Mouse (Mus musculus): ENCODE data around the gene Dgkh. TPM values are rescaled to one million over a fixed set of nuclear protein-coding genes. Genes with fewer than 3 reads are reported as not detected.

Dgkh gene
- polyA plus RNA-seq, 1 experiment from 2014 or later: 1.7 TPM

DNA sequence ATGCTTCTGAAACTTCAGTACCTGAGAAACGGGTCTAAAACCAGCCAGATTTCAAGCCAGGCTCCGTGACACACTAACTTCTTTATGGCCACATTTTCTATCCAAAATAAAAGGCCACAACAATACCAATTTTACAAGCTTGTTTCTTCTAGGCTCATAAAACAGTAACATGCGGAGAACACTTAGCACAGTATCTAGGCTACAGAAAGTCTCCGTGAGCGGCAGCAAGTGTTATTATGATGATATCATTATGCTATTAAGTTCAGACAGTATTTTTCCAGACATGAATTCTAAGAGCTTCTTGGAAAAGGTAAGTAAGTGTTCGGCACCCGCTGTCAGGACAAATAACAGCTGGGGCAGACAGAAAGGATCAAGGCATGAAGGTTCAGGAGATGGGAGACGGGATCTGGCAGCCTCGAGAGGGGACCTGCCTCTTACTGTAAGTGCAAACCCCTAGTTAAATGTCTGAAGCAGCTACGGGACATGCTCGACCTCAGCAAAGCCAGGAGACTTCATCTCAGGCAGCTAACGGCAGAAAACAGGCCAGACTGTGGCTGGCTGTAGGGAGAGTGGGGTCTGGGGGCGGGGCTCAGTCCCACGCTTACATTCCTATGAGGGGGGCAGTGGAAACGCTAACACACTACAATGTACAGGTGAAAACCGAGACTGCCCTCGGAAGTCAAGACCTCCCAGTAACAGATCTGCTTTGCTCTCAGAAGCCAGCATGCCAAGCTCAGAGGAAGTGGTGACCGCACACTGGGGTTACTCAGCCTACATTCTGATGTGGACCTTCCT, 75.5 kb downstream of the Dgkh start:
- WGBS: 85% methylated on average over 18 of the region's 18 CpGs
- Histone ChIP-seq H3K36me3 (peaks cover 12% of the 10 kb centered on the region; the same call in 1 of the 2 replicates), H3K9me3 (peaks cover 6% of the 10 kb centered on the region), H3K27me3 (ENCODE audit: insufficient read depth, poor library complexity, severe bottlenecking) (no peaks in the 10 kb centered on the region), H3K27ac (no peak overlapping the region), H3K4me3 (no peak overlapping the region), H3K4me1 (no peaks in the 10 kb centered on the region)
- no peak for DNase-seq (ENCODE audit: low spot score)

DNA sequence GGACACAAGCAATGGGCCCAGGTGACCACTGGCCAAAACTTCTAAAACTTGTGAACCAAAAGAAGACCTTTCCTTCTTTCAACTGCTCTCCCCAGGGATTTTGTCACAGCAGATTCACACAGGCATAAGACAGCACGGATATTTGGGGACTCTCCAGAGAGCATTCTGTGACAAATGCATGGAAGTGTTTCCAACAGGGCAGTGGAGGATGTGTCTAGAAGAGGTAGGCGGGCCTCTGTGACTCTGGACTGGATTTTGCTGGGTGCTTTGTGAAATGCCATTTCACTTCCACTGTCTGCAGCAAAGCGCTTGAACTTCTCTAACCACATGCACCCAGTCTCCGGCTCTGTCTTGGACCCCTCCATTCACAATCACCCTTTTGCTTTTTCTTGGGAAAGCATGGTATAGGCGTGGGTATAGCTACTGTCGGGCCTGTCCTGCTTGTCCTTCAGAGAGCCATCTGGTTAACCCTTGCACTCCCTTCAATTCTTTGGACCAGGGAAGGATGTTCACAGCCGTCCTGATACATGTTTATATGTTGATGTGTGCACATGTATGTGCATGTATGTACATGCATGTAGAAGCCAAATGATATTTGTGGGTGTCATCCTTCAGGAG, 77.5 kb downstream of the Dgkh start:
- no peak for DNase-seq (ENCODE audit: low spot score)
- no peaks in the 10 kb centered on the region for H3K4me1 ChIP-seq
- H3K36me3 ChIP-seq: peaks cover 4% of the 10 kb centered on the region; the same call in 1 of the 2 replicates
- no peaks in the 10 kb centered on the region for H3K27me3 ChIP-seq (ENCODE audit: insufficient read depth, poor library complexity, severe bottlenecking)
- H3K9me3 ChIP-seq: no peaks in the 10 kb centered on the region
- no peak overlapping the region for H3K27ac ChIP-seq
- 82% methylated on average over 7 of the region's 7 CpGs for WGBS
- H3K4me3 ChIP-seq: no peak overlapping the region

DNA sequence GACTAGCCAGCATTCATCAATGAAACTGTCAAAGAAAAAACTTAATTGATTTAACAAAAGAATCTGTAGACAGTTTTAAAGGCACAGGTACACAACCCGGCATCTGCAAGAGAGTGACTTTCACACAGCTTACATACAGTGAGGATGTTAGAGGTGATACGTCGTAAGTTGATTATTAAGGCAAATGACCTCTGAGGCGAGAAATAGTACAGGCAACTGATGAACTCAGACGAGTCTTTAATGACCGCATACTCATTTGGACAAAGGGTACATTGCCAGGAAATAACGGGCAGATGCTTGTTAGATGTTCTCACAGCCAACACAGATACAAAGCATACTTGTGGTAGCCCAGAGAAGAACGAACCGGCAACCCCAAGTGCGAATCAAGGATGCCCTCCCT, 78.4 kb downstream of the Dgkh start:
- Histone ChIP-seq H3K36me3 (peaks cover 4% of the 10 kb centered on the region; the same call in 1 of the 2 replicates), H3K9me3 (no peaks in the 10 kb centered on the region), H3K27ac (no peak overlapping the region), H3K4me3 (no peak overlapping the region), H3K27me3 (ENCODE audit: insufficient read depth, poor library complexity, severe bottlenecking) (no peaks in the 10 kb centered on the region), H3K4me1 (0 out of 2 replicates have a peak, but pooled peaks cover 5% of the 10 kb centered on the region)
- WGBS: 92% methylated on average over 10 of the region's 10 CpGs
- DNase-seq (ENCODE audit: low spot score): no peak

DNA sequence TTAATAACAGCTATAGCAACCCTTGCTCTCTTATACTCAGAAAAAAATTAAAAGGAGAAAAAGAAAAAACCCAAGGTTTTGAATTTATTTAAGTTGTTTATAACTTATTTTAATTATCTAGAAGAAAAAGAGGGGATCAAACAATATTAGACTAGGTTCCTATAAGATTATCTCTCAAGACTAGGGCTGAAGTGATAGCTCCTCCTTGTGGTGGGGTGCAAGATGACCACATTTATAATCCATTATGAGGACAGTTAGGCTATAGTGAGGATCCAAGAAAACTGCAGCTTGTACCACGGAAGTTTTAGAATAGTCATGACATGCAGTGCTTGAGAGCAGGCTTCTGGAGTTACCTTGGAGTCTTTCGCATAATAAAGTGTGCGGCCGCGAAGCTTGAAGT, 79.2 kb downstream of the Dgkh start:
- WGBS: 90% methylated on average over 5 of the region's 5 CpGs
- H3K27ac ChIP-seq: no peak overlapping the region
- 0 out of 2 replicates have a peak, but pooled peaks cover 5% of the 10 kb centered on the region for H3K4me1 ChIP-seq
- H3K4me3 ChIP-seq: no peak overlapping the region
- no peak for DNase-seq (ENCODE audit: low spot score)
- H3K9me3 ChIP-seq: no peaks in the 10 kb centered on the region
- H3K36me3 ChIP-seq: no peaks in the 10 kb centered on the region
- H3K27me3 ChIP-seq (ENCODE audit: insufficient read depth, poor library complexity, severe bottlenecking): no peaks in the 10 kb centered on the region

DNA sequence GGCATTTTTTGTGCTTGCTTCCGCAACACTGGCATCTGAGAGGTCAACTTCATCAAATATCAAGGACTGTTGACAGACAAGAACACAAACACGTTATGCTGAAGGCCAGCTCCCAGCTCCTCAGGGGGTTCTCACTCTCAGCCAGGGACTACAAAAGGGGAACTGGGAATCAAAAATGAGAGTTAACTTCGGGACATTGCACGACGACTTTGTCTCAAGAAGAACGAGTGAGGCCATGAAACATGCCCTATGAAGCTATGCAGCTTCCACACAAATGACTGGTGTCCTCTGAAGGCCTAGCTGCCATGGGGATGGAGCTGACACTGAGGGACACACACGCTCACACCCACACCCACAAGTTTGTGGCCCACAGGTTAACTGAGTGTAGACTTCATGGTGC, 80.9 kb downstream of the Dgkh start:
- WGBS: 73% methylated on average over 7 of the region's 7 CpGs
- 0 out of 2 replicates have a peak, but pooled peaks cover 5% of the 10 kb centered on the region for H3K4me1 ChIP-seq
- DNase-seq (ENCODE audit: low spot score): no peak

DNA sequence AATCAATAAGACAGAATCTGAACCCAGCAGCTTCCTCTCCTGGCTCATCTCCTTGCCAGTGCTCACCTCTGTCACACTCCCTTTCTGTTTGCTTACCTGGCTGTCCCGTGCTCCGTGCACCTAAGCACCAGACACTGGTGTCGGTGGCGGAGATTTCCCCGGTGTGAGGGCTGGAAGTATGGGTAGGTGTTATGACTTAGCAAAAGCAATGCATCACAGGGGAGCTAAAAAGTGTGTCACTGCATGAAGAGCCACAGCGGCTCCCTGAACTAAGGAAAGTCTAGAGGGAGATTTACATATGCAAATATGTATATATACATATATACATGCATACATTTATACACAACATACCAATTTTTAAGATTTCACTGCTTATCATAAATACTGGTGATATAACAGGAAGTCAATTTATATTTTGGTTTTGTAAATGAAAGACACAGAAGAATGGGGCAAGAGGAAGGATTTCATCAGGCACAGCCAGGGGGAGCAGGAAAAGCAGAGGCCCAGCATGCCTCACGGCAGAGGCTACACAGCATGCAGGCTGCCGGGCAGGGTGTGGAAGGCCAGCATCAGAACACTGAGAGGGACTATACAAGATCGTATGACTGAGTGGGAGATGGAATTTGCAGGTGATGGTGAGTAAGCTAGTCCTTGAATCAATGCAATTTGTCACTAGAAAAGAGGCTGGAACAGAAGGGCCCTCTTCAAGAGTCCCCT, 82.0 kb downstream of the Dgkh start:
- no peaks in the 10 kb centered on the region for H3K9me3 ChIP-seq
- H3K4me1 ChIP-seq: 0 out of 2 replicates have a peak, but pooled peaks cover 5% of the 10 kb centered on the region
- no peak overlapping the region for H3K4me3 ChIP-seq
- H3K36me3 ChIP-seq: no peaks in the 10 kb centered on the region
- 85% methylated on average over 9 of the region's 9 CpGs for WGBS
- H3K27ac ChIP-seq: no peak overlapping the region
- no peaks in the 10 kb centered on the region for H3K27me3 ChIP-seq (ENCODE audit: insufficient read depth, poor library complexity, severe bottlenecking)
- no peak for DNase-seq (ENCODE audit: low spot score)

More for the DNA sequence above, 80.9 kb downstream of the Dgkh start:
- H3K9me3 ChIP-seq: no peaks in the 10 kb centered on the region
- no peak overlapping the region for H3K27ac ChIP-seq
- H3K27me3 ChIP-seq (ENCODE audit: insufficient read depth, poor library complexity, severe bottlenecking): no peaks in the 10 kb centered on the region
- H3K36me3 ChIP-seq: no peaks in the 10 kb centered on the region
- H3K4me3 ChIP-seq: no peak overlapping the region

DNA sequence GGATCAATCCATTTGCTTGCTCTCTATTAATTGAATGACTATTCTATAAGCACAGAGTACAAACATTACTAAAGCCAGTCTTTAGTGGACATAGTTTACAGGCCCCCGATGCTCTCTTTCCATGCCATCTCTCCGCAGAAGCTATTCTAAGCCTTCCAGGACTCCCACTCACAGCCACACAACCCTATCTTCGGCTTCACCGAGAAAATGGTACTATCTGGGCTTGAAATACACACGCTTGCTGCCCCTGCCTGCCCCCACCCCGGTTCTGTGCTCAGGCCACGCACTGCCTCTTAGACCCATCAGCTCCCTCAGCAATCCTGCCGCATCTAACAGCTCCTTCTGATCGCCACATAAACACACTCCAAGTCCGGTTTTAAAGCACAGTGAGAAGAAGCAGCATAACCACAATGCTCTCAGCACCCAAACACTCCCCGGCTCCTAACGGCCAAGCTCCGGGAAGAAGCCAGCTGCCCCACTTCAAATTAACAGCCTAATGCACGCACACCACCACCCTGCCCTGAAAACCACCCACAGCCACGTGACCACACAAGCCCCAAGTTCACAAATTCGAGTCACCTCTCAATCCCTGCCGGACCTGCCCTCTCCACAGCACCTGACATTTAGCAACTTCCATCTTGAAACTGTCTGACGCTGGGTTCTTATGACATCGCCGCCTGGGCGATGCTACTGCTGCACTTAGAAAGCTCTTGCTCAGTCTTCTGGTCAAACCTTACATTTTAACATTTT, 82.9 kb downstream of the Dgkh start:
- Histone ChIP-seq H3K4me1 (0 out of 2 replicates have a peak, but pooled peaks cover 5% of the 10 kb centered on the region), H3K9me3 (no peaks in the 10 kb centered on the region), H3K36me3 (no peaks in the 10 kb centered on the region), H3K27me3 (ENCODE audit: insufficient read depth, poor library complexity, severe bottlenecking) (no peaks in the 10 kb centered on the region), H3K27ac (no peak overlapping the region), H3K4me3 (no peak overlapping the region)
- no peak for DNase-seq (ENCODE audit: low spot score)
- WGBS: 80% methylated on average over 21 of the region's 21 CpGs

DNA sequence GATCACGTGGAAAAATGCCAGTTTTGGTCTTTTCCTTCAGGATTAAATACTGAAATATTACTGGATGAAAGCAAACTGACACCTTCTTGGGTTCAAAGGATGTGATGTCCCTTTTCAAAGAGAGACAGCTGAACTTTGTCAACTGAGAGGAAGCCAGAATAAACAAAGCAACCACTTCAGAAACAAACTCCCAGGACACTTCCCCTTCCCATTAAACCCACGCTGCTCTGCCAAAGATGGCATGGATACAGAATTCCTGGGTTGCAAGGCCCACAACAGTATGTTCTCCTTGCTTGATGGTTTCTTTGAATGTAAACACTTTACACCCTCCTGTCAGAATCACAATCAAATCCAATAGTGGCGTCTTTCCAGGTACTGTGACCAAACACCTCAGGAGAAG, 87.0 kb downstream of the Dgkh start:
- no peak for DNase-seq (ENCODE audit: low spot score)
- WGBS: 79% methylated on average over 3 of the region's 3 CpGs
- no peaks in the 10 kb centered on the region for H3K27me3 ChIP-seq (ENCODE audit: insufficient read depth, poor library complexity, severe bottlenecking)

DNA sequence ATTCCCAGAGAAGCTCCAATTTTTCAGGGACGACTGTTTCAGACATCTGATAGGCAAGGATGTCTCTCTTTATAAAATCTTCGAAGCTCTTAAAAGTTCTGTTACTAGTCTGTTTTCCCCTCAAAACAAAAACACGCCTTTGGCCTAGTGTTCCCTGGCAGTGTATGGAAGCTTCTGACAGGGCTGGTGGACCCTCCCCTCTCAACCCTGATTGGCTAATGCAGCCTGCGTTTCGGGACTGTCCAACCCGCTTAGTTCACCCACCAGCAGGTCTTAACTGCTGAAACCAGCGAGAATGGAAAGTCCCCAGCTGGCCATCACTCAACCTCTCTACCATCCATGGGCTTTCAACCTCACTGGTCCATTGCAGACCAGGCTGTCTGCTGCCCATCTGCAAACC, 91.3 kb downstream of the Dgkh start:
- Histone ChIP-seq H3K27ac (no peak overlapping the region), H3K36me3 (no peaks in the 10 kb centered on the region), H3K4me3 (no peak overlapping the region), H3K27me3 (ENCODE audit: insufficient read depth, poor library complexity, severe bottlenecking) (no peaks in the 10 kb centered on the region), H3K4me1 (peaks cover 24% of the 10 kb centered on the region), H3K9me3 (no peaks in the 10 kb centered on the region)
- no peak for DNase-seq (ENCODE audit: low spot score)
- WGBS: 49% methylated on average over 7 of the region's 7 CpGs

More for the DNA sequence above, 87.0 kb downstream of the Dgkh start:
- Histone ChIP-seq H3K27ac (no peak overlapping the region), H3K9me3 (no peaks in the 10 kb centered on the region), H3K4me1 (peaks cover 17% of the 10 kb centered on the region), H3K36me3 (no peaks in the 10 kb centered on the region), H3K4me3 (no peak overlapping the region)

DNA sequence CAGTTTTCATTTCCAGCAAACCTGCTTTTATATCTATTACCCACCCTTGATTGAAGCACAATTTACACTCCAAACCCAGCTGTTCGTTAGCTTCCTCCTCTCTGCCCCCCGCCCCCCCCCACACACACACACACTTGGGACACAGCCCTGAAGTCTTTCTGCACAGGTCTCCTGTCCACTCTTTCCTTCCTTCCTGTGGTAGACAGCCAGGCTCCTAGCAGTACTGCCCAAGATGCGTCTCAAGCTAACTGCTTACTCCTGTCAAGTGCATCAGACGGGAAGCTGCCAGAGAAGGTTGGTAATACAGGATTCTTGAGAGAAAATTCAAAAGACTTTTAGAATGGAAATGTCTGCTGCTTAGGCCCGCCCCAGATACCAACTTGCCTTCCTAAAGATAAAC, 92.9 kb downstream of the Dgkh start:
- WGBS: 58% methylated on average over 5 of the region's 5 CpGs

DNA sequence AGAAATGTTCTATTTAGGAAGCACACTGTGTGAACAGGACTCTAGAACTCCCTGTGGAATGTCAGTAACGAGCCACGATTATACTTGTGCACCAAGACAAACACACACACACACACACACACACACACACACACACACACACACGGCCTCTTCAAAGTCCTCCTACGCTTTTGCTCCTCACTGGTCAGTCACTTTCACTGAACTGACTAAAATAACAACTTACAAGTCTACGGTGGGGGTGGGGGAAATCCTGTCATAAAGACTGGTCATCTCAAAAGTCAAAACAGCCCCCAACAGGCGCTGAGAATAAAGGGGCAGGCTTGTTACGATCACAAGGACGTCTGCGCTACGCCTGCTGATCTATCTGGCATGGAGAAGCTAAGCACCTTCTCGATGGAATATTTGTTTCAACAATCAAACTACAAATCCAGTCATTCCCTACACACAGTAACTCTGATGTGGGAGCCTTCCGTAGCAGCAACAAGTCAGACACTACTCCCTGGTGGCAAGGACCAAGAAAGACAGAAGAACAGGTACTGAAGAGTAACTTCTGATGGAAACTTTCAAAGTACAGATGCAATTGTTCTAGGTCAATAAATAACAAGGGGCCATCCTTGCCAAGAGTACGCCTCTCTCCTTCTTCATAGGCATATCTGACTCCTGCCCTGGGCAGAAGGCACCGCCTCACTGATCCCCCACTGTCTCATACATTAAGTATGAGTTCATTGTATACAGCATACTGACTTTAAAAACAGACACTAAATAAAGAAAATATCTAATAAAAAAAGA, 96.8 kb downstream of the Dgkh start:
- H3K36me3 ChIP-seq: no peaks in the 10 kb centered on the region
- peaks cover 18% of the 10 kb centered on the region for H3K4me1 ChIP-seq
- no peak overlapping the region for H3K4me3 ChIP-seq
- H3K27ac ChIP-seq: no peak overlapping the region
- no peaks in the 10 kb centered on the region for H3K27me3 ChIP-seq (ENCODE audit: insufficient read depth, poor library complexity, severe bottlenecking)
- H3K9me3 ChIP-seq: no peaks in the 10 kb centered on the region
- no peak for DNase-seq (ENCODE audit: low spot score)
- WGBS: 80% methylated on average over 14 of the region's 14 CpGs

More for the DNA sequence above, 92.9 kb downstream of the Dgkh start:
- no peaks in the 10 kb centered on the region for H3K27me3 ChIP-seq (ENCODE audit: insufficient read depth, poor library complexity, severe bottlenecking)
- H3K4me3 ChIP-seq: no peak overlapping the region
- H3K9me3 ChIP-seq: no peaks in the 10 kb centered on the region
- DNase-seq (ENCODE audit: low spot score): no peak
- H3K36me3 ChIP-seq: no peaks in the 10 kb centered on the region
- H3K27ac ChIP-seq: no peak overlapping the region
- peaks cover 28% of the 10 kb centered on the region for H3K4me1 ChIP-seq

DNA sequence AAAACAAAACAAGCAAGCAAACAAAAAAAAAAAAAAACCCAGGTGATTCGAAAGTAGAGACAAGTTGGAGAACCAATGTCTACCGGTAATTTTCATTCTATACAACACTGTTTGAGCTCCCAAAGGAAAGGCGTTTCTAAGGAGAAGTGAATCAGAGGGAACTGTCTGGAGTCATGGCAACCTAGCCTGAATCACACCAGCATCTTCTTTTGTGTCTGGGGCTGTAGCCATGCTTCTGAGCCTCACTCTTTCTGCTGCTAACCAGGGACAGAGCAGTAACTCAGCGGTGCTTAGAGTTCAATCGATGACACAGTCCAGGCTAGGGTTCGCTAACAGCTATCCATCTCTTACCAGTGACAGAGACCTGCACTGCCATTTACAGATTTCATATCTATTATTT, 99.8 kb downstream of the Dgkh start:
- no peaks in the 10 kb centered on the region for H3K36me3 ChIP-seq
- H3K27me3 ChIP-seq (ENCODE audit: insufficient read depth, poor library complexity, severe bottlenecking): no peaks in the 10 kb centered on the region
- no peak overlapping the region for H3K4me3 ChIP-seq
- H3K27ac ChIP-seq: no peak overlapping the region
- H3K9me3 ChIP-seq: no peaks in the 10 kb centered on the region
- no peak for DNase-seq (ENCODE audit: low spot score)
- peaks cover 19% of the 10 kb centered on the region for H3K4me1 ChIP-seq
- 89% methylated on average over 6 of the region's 6 CpGs for WGBS
